Mouse (Mus musculus): ENCODE measurements around the gene Relch. TPM values are rescaled to one million over a fixed set of nuclear protein-coding genes. Genes with fewer than 3 reads are reported as not detected.
"Not testable (repeated sequence)": the region's sequence is repeated elsewhere in the genome, so short reads cannot be mapped to it uniquely, and the experiment has no call there.

Gene Relch
- total and polyA plus RNA-seq, 2 experiments, result 15.1 to 23.5 TPM

GRCm38 (mm10) chr1:105695581-105695980 lies 31.9 kb downstream of the Relch start:
- Histone ChIP-seq H3K4me1 (ENCODE audit: control insufficient read depth, insufficient read depth, low read length) (peaks cover 12% of the 10 kb centered on the region; the same call in 1 of the 2 replicates), H3K4me3 (ENCODE audit: insufficient read depth, low read depth, low read length) (no peak overlapping the region), H3K27me3 (ENCODE audit: control insufficient read depth, insufficient read depth, low read length) (no peaks in the 10 kb centered on the region), H3K27ac (replicated peaks; ENCODE audit: insufficient read depth, low read depth, low read length) (no peak overlapping the region), H3K36me3 (ENCODE audit: control insufficient read depth, insufficient read depth, low read length) (peaks cover 16% of the 10 kb centered on the region), H3K9ac (ENCODE audit: low read depth, low read length) (no peak overlapping the region), H3K79me2 (ENCODE audit: control insufficient read depth, insufficient read depth, low read length) (no peaks in the 10 kb centered on the region)
- TF ChIP-seq CTCF (IDR thresholded peaks at IDR 0.05; ENCODE audit: low read depth, low read length) (no peak), POLR2A (IDR thresholded peaks at IDR 0.05; ENCODE audit: extremely low read depth, insufficient read depth, low read length) (no peak)
- WGBS, result 27% methylated on average over 2 of the region's 2 CpGs
- DNase-seq (ENCODE audit: extremely low read depth, low read depth, low spot score), result peak; percentile 92

GRCm38 (mm10) chr1:105700984-105701530 lies 37.4 kb downstream of the Relch start:
- WGBS, result 80% methylated on average over 4 of the region's 4 CpGs
- Histone ChIP-seq H3K27me3 (ENCODE audit: control insufficient read depth, insufficient read depth, low read length) (no peaks in the 10 kb centered on the region), H3K36me3 (ENCODE audit: control insufficient read depth, insufficient read depth, low read length) (peaks cover 19% of the 10 kb centered on the region), H3K4me3 (ENCODE audit: insufficient read depth, low read depth, low read length) (no peak overlapping the region), H3K9ac (ENCODE audit: low read depth, low read length) (no peak overlapping the region), H3K27ac (replicated peaks; ENCODE audit: insufficient read depth, low read depth, low read length) (no peak overlapping the region), H3K4me1 (ENCODE audit: control insufficient read depth, insufficient read depth, low read length) (peaks cover 3% of the 10 kb centered on the region; the same call in 1 of the 2 replicates), H3K79me2 (ENCODE audit: control insufficient read depth, insufficient read depth, low read length) (no peaks in the 10 kb centered on the region)
- no peak for TF ChIP-seq CTCF (IDR thresholded peaks at IDR 0.05; ENCODE audit: low read depth, low read length)
- no peak for TF ChIP-seq POLR2A (IDR thresholded peaks at IDR 0.05; ENCODE audit: extremely low read depth, insufficient read depth, low read length)
- DNase-seq (ENCODE audit: extremely low read depth, low read depth, low spot score), result no peak

- TF ChIP-seq POLR2A (IDR thresholded peaks at IDR 0.05; ENCODE audit: extremely low read depth, insufficient read depth, low read length), result no peak
- H3K36me3 ChIP-seq (ENCODE audit: control insufficient read depth, insufficient read depth, low read length), result peaks cover 13% of the 10 kb centered on the region; the same call in 1 of the 2 replicates
- no peak overlapping the region for H3K27ac ChIP-seq (replicated peaks; ENCODE audit: insufficient read depth, low read depth, low read length)
- H3K27me3 ChIP-seq (ENCODE audit: control insufficient read depth, insufficient read depth, low read length), result no peaks in the 10 kb centered on the region
- 76% methylated on average over 2 of the region's 2 CpGs for WGBS
- no peak overlapping the region for H3K9ac ChIP-seq (ENCODE audit: low read depth, low read length)
- no peaks in the 10 kb centered on the region for H3K79me2 ChIP-seq (ENCODE audit: control insufficient read depth, insufficient read depth, low read length)
- H3K4me3 ChIP-seq (ENCODE audit: insufficient read depth, low read depth, low read length), result no peak overlapping the region
- DNase-seq (ENCODE audit: extremely low read depth, low read depth, low spot score), result no peak
- H3K4me1 ChIP-seq (ENCODE audit: control insufficient read depth, insufficient read depth, low read length), result no peaks in the 10 kb centered on the region
These were observed 45.8 kb downstream of the Relch start for GRCm38 (mm10) chr1:105709415-105709814.

- Histone ChIP-seq H3K4me3 (ENCODE audit: insufficient read depth, low read depth, low read length) (no peak overlapping the region), H3K27ac (replicated peaks; ENCODE audit: insufficient read depth, low read depth, low read length) (no peak overlapping the region), H3K4me1 (ENCODE audit: control insufficient read depth, insufficient read depth, low read length) (no peaks in the 10 kb centered on the region), H3K9ac (ENCODE audit: low read depth, low read length) (no peak overlapping the region), H3K27me3 (ENCODE audit: control insufficient read depth, insufficient read depth, low read length) (no peaks in the 10 kb centered on the region), H3K36me3 (ENCODE audit: control insufficient read depth, insufficient read depth, low read length) (peaks cover 14% of the 10 kb centered on the region), H3K79me2 (ENCODE audit: control insufficient read depth, insufficient read depth, low read length) (no peaks in the 10 kb centered on the region)
- 22% methylated on average over 1 of the region's 1 CpGs for WGBS
- peak; percentile 30 for DNase-seq (ENCODE audit: extremely low read depth, low read depth, low spot score)
- TF ChIP-seq CTCF (IDR thresholded peaks at IDR 0.05; ENCODE audit: low read depth, low read length) (no peak), POLR2A (IDR thresholded peaks at IDR 0.05; ENCODE audit: extremely low read depth, insufficient read depth, low read length) (no peak)
These were observed 47.6 kb downstream of the Relch start for GRCm38 (mm10) chr1:105711227-105711626.

- H3K27ac ChIP-seq (replicated peaks; ENCODE audit: insufficient read depth, low read depth, low read length), result no peak overlapping the region
- WGBS, result 70% methylated on average over 2 of the region's 2 CpGs
These were observed 49.2 kb downstream of the Relch start for GRCm38 (mm10) chr1:105712822-105713221.

GRCm38 (mm10) chr1:105718358-105718757 lies 54.7 kb downstream of the Relch start:
- H3K27me3 ChIP-seq (ENCODE audit: control insufficient read depth, insufficient read depth, low read length), result no peaks in the 10 kb centered on the region
- H3K9ac ChIP-seq (ENCODE audit: low read depth, low read length), result no peak overlapping the region
- no peak overlapping the region for H3K4me3 ChIP-seq (ENCODE audit: insufficient read depth, low read depth, low read length)
- no peak overlapping the region for H3K27ac ChIP-seq (replicated peaks; ENCODE audit: insufficient read depth, low read depth, low read length)
- DNase-seq (ENCODE audit: extremely low read depth, low read depth, low spot score), result peak; percentile 92
- no peak for TF ChIP-seq CTCF (IDR thresholded peaks at IDR 0.05; ENCODE audit: low read depth, low read length)
- TF ChIP-seq POLR2A (IDR thresholded peaks at IDR 0.05; ENCODE audit: extremely low read depth, insufficient read depth, low read length), result no peak
- 22% methylated on average over 1 of the region's 1 CpGs for WGBS
- no peaks in the 10 kb centered on the region for H3K79me2 ChIP-seq (ENCODE audit: control insufficient read depth, insufficient read depth, low read length)
- no peaks in the 10 kb centered on the region for H3K4me1 ChIP-seq (ENCODE audit: control insufficient read depth, insufficient read depth, low read length)
- H3K36me3 ChIP-seq (ENCODE audit: control insufficient read depth, insufficient read depth, low read length), result peaks cover 29% of the 10 kb centered on the region

More at GRCm38 (mm10) chr1:105712822-105713221, 49.2 kb downstream of the Relch start:
- Histone ChIP-seq H3K4me3 (ENCODE audit: insufficient read depth, low read depth, low read length) (no peak overlapping the region), H3K36me3 (ENCODE audit: control insufficient read depth, insufficient read depth, low read length) (peaks cover 20% of the 10 kb centered on the region), H3K27me3 (ENCODE audit: control insufficient read depth, insufficient read depth, low read length) (no peaks in the 10 kb centered on the region), H3K9ac (ENCODE audit: low read depth, low read length) (no peak overlapping the region), H3K4me1 (ENCODE audit: control insufficient read depth, insufficient read depth, low read length) (no peaks in the 10 kb centered on the region), H3K79me2 (ENCODE audit: control insufficient read depth, insufficient read depth, low read length) (no peaks in the 10 kb centered on the region)
- no peak for DNase-seq (ENCODE audit: extremely low read depth, low read depth, low spot score)
- TF ChIP-seq POLR2A (IDR thresholded peaks at IDR 0.05; ENCODE audit: extremely low read depth, insufficient read depth, low read length), result no peak
- TF ChIP-seq CTCF (IDR thresholded peaks at IDR 0.05; ENCODE audit: low read depth, low read length), result no peak

GRCm38 (mm10) chr1:105729246-105729645 lies 65.6 kb downstream of the Relch start:
- 96% methylated on average over 13 of the region's 13 CpGs for WGBS
- not testable (repeated sequence) for H3K27ac ChIP-seq (replicated peaks; ENCODE audit: insufficient read depth, low read depth, low read length); DNase-seq (ENCODE audit: extremely low read depth, low read depth, low spot score); H3K27me3 ChIP-seq (ENCODE audit: control insufficient read depth, insufficient read depth, low read length); H3K9ac ChIP-seq (ENCODE audit: low read depth, low read length); H3K4me3 ChIP-seq (ENCODE audit: insufficient read depth, low read depth, low read length); H3K4me1 ChIP-seq (ENCODE audit: control insufficient read depth, insufficient read depth, low read length); H3K79me2 ChIP-seq (ENCODE audit: control insufficient read depth, insufficient read depth, low read length)
- H3K36me3 ChIP-seq (ENCODE audit: control insufficient read depth, insufficient read depth, low read length), result peaks cover 24% of the 10 kb centered on the region
